In genomic region chr1:39561920-39562319, GRCm38 (mm10) we compare ENCODE assay signal across 22 mouse cellular contexts. TPM values are rescaled to one million over a fixed set of nuclear protein-coding genes. Genes with fewer than 3 reads are reported as not detected.
DNase-seq lines count a peak whose midpoint lies in the region; ATAC-seq and TF ChIP-seq lines count a peak whose summit lies in the region.
"Had no signal": no experiment of that assay in that cellular context is flagged by ENCODE, and none has a peak within 500 bp of the region (broad histone marks: within the 10 kb centered on the region; RNA-seq: fewer than 3 reads in every experiment).

No protein-coding gene starts in this region.

- no peaks in the 10 kb centered on the region for H3K27me3 ChIP-seq in hindbrain, embryonic 16.5 days (replicated peaks; ENCODE audit: control insufficient read depth, insufficient read depth, low read length)
- no peaks in the 10 kb centered on the region for H3K27me3 ChIP-seq in hindbrain, embryonic 10.5 days (ENCODE audit: insufficient read depth, poor library complexity, severe bottlenecking)
- H3K27me3 ChIP-seq: embryonic facial prominence, embryonic 15.5 days; hindbrain, embryonic 15.5 days; limb, embryonic 13.5 days; liver, embryonic 13.5 days; lung, embryonic 15.5 days; midbrain, embryonic 13.5 days; neural tube, embryonic 13.5 days had no signal

- no peak overlapping the region for H3K4me3 ChIP-seq in hindbrain, embryonic 16.5 days (ENCODE audit: low read length)
- no peak overlapping the region for H3K4me3 ChIP-seq in hindbrain, embryonic 10.5 days
- H3K4me3 ChIP-seq in left cerebral cortex, adult 2 months, result no peak overlapping the region
- H3K4me3 ChIP-seq: embryonic facial prominence, embryonic 15.5 days; hindbrain, embryonic 15.5 days; limb, embryonic 13.5 days; liver, embryonic 13.5 days; lung, embryonic 15.5 days; midbrain, embryonic 13.5 days; myocyte; neural tube, embryonic 13.5 days had no signal

- H3K36me3 ChIP-seq in hindbrain, embryonic 16.5 days (ENCODE audit: control insufficient read depth, insufficient read depth, low read length), result no peaks in the 10 kb centered on the region
- peaks cover 58% of the 10 kb centered on the region for H3K36me3 ChIP-seq in hindbrain, embryonic 10.5 days

- H3K4me2 ChIP-seq in hindbrain, embryonic 16.5 days (ENCODE audit: low read length), result no peak overlapping the region
- H3K4me2 ChIP-seq: embryonic facial prominence, embryonic 15.5 days; hindbrain, embryonic 15.5 days; limb, embryonic 13.5 days; liver, embryonic 13.5 days; lung, embryonic 15.5 days; midbrain, embryonic 13.5 days; neural tube, embryonic 13.5 days had no signal

- H3K4me1 ChIP-seq in hindbrain, embryonic 16.5 days (ENCODE audit: control insufficient read depth, insufficient read depth, low read depth, low read length), result no peaks in the 10 kb centered on the region
- H3K4me1 ChIP-seq in hindbrain, embryonic 10.5 days (replicated peaks), result peaks cover 4% of the 10 kb centered on the region; the same call in 1 of the 2 replicates
- H3K4me1 ChIP-seq: embryonic facial prominence, embryonic 15.5 days; hindbrain, embryonic 15.5 days; limb, embryonic 13.5 days; liver, embryonic 13.5 days; lung, embryonic 15.5 days; midbrain, embryonic 13.5 days had no signal

- H3K9ac ChIP-seq in hindbrain, embryonic 16.5 days (ENCODE audit: low read depth, low read length), result no peak overlapping the region
- H3K9ac ChIP-seq: embryonic facial prominence, embryonic 15.5 days; hindbrain, embryonic 15.5 days; limb, embryonic 13.5 days; liver, embryonic 13.5 days; lung, embryonic 15.5 days; midbrain, embryonic 13.5 days; neural tube, embryonic 13.5 days had no signal

- no peak overlapping the region for H3K27ac ChIP-seq in hindbrain, embryonic 16.5 days (ENCODE audit: low read depth, low read length)
- no peak overlapping the region for H3K27ac ChIP-seq in hindbrain, embryonic 10.5 days
- H3K27ac ChIP-seq in left cerebral cortex, adult 2 months, result no peak overlapping the region
- H3K27ac ChIP-seq: embryonic facial prominence, embryonic 15.5 days; hindbrain, embryonic 15.5 days; limb, embryonic 13.5 days; liver, embryonic 13.5 days; lung, embryonic 15.5 days; midbrain, embryonic 13.5 days; neural tube, embryonic 13.5 days had no signal

- TF ChIP-seq CTCF in left cerebral cortex, adult 2 months (IDR thresholded peaks at IDR 0.05), result peak; percentile 43

- H3K9me3 ChIP-seq in hindbrain, embryonic 16.5 days (ENCODE audit: control insufficient read depth, low read length), result no peaks in the 10 kb centered on the region
- no peaks in the 10 kb centered on the region for H3K9me3 ChIP-seq in hindbrain, embryonic 10.5 days
- H3K9me3 ChIP-seq: embryonic facial prominence, embryonic 15.5 days; hindbrain, embryonic 15.5 days; limb, embryonic 13.5 days; liver, embryonic 13.5 days; lung, embryonic 15.5 days; midbrain, embryonic 13.5 days; neural tube, embryonic 13.5 days had no signal

- peak; percentile 58; the same call in 1 of the 2 replicates for ATAC-seq in hindbrain, embryonic 16.5 days
- no peak for ATAC-seq in activated CD4-positive, CD25-positive, alpha-beta regulatory T cell, adult 4 months
- ATAC-seq: midbrain, embryonic 13.5 days had no signal

- 70% methylated on average over 1 of the region's 1 CpGs for WGBS in hindbrain, embryonic 16.5 days
- WGBS in hindbrain, embryonic 10.5 days, result 72% methylated on average over 1 of the region's 1 CpGs

- intact Hi-C loops in left cerebral cortex, adult 2 months (cut with DNase I), result no loop called here
- intact Hi-C loops in left cerebral cortex, postnatal 36 days (cut with DNase I), result no loop called here

- no peak for DNase-seq in hindbrain, embryonic 10.5 days (ENCODE audit: low spot score)
- DNase-seq in left cerebral cortex, adult 2 months (ENCODE audit: extremely low spot score in 1 of 2, low spot score in 2 of 2), result no peak
- no peak for DNase-seq in left cerebral cortex, postnatal 36 days (ENCODE audit: low spot score in 2 of 2)
- DNase-seq in MN1 (ENCODE audit: low spot score) (peak; percentile 60), ZHBTc4 (ENCODE audit: low read depth, low spot score) (peak; percentile 18)
- DNase-seq: adrenal gland, postnatal 14 days; cerebellum, adult 9-10 months; gastrocnemius, postnatal 36 days; heart, postnatal 36 days; kidney, adult 11 months; layer of hippocampus, postnatal 36 days; liver, embryonic 13.5 days; thymus, postnatal 25 days had no signal

RNA-seq across cellular contexts. Expression of gene Rnf149, which starts 15.3 kb away (rescaled TPM):
- polyA plus RNA-seq in hindbrain, embryonic 16.5 days (2015; fragmentation: Nextera tagmentation; extraction: Ambion mirVana), result 21.2 and 22.2 TPM in 2 replicates
- polyA plus RNA-seq in hindbrain, embryonic 10.5 days (2016; fragmentation: Nextera tagmentation; extraction: Ambion mirVana), result 21.0 and 27.0 TPM in 2 replicates
- 10 to 100 TPM; 30.8 to 30.9 TPM for total RNA-seq in left cerebral cortex, adult 2 months (2021)
- 10 to 100 TPM; 29.1 to 35.2 TPM for total RNA-seq in left cerebral cortex, postnatal 36 days (2021)
- polyA plus RNA-seq in activated CD4-positive, CD25-positive, alpha-beta regulatory T cell, adult 4 months (2017; shearing (Covaris generic)), result 10 to 100 TPM; 19.8 to 26.7 TPM

RNA-seq across cellular contexts. Expression of gene Cnot11, which starts 27.1 kb away (rescaled TPM):
- 11.3 and 11.4 TPM in 2 replicates for polyA plus RNA-seq in hindbrain, embryonic 16.5 days (2015; fragmentation: Nextera tagmentation; extraction: Ambion mirVana)
- polyA plus RNA-seq in hindbrain, embryonic 10.5 days (2016; fragmentation: Nextera tagmentation; extraction: Ambion mirVana), result 26.2 and 26.9 TPM in 2 replicates
- total RNA-seq in left cerebral cortex, adult 2 months (2021), result 10 to 100 TPM; 22.8 to 26.4 TPM
- 10 to 100 TPM; 24.8 to 25.9 TPM for total RNA-seq in left cerebral cortex, postnatal 36 days (2021)
- polyA plus RNA-seq in activated CD4-positive, CD25-positive, alpha-beta regulatory T cell, adult 4 months (2017; shearing (Covaris generic)), result 1 to 10 TPM; 3.0 to 5.6 TPM

Comparison
In these comparisons a context has a peak if more than half of its experiments do, and no peak if none do; other contexts are left out.
1. DNase-seq: peak in MN1 (single experiment) and ZHBTc4 (single experiment); none in hindbrain, embryonic 10.5 days (single experiment), left cerebral cortex, adult 2 months (0 of 2) and left cerebral cortex, postnatal 36 days (0 of 2).